ENCODE assay signal across 9 mouse cellular contexts in genomic region chr5:102110031-102110430, GRCm38 (mm10). TPM values are rescaled to one million over a fixed set of nuclear protein-coding genes. Genes with fewer than 3 reads are reported as not detected.
DNase-seq lines count a peak whose midpoint lies in the region; ATAC-seq lines count a peak whose summit lies in the region.
"Had no signal": no experiment of that assay in that cellular context is flagged by ENCODE, and none has a peak within 500 bp of the region (broad histone marks: within the 10 kb centered on the region; RNA-seq: fewer than 3 reads in every experiment).

No protein-coding gene starts in this region.

- H3K36me3 ChIP-seq in embryonic facial prominence, embryonic 15.5 days: no peaks in the 10 kb centered on the region
- no peaks in the 10 kb centered on the region for H3K36me3 ChIP-seq in midbrain, embryonic 13.5 days

- ATAC-seq in embryonic facial prominence, embryonic 15.5 days (ENCODE audit: insufficient number of reproducible peaks, low FRiP score, low TSS enrichment, low read depth): peak; percentile 39; the same call in 1 of the 2 replicates
- peak; percentile 77 for ATAC-seq in midbrain, embryonic 13.5 days

- DNase-seq in adrenal gland, postnatal 36 days: peak; percentile 11 to 53
- DNase-seq in layer of hippocampus, adult 18-20 months (ENCODE audit: low spot score in 2 of 2): peak; percentile 76 to 85
- no peak for DNase-seq in spleen, adult 18-20 months
- DNase-seq in thymus, postnatal 4 days: no peak
- no peak for DNase-seq in lung, adult 18-20 months

- 76% methylated on average over 7 of the region's 7 CpGs for WGBS in embryonic facial prominence, embryonic 15.5 days
- 46% methylated on average over 7 of the region's 7 CpGs for WGBS in midbrain, embryonic 13.5 days

- no peaks in the 10 kb centered on the region for H3K4me1 ChIP-seq in embryonic facial prominence, embryonic 15.5 days
- peaks cover 38% of the 10 kb centered on the region for H3K4me1 ChIP-seq in midbrain, embryonic 13.5 days (replicated peaks)
- H3K4me1 ChIP-seq: megakaryocyte, embryonic 14.5 days had no signal

- no peaks in the 10 kb centered on the region for H3K9me3 ChIP-seq in embryonic facial prominence, embryonic 15.5 days (replicated peaks)
- H3K9me3 ChIP-seq in midbrain, embryonic 13.5 days: no peaks in the 10 kb centered on the region

- no peak overlapping the region for H3K4me3 ChIP-seq in embryonic facial prominence, embryonic 15.5 days (replicated peaks)
- no peak overlapping the region for H3K4me3 ChIP-seq in midbrain, embryonic 13.5 days (replicated peaks)
- H3K4me3 ChIP-seq: megakaryocyte, embryonic 14.5 days had no signal

- H3K9ac ChIP-seq in embryonic facial prominence, embryonic 15.5 days: no peak overlapping the region
- no peak overlapping the region for H3K9ac ChIP-seq in midbrain, embryonic 13.5 days (replicated peaks)

- no peaks in the 10 kb centered on the region for H3K27me3 ChIP-seq in embryonic facial prominence, embryonic 15.5 days
- H3K27me3 ChIP-seq in midbrain, embryonic 13.5 days: no peaks in the 10 kb centered on the region

- no peak overlapping the region for H3K27ac ChIP-seq in embryonic facial prominence, embryonic 15.5 days (replicated peaks)
- peak overlapping the region; percentile 74 for H3K27ac ChIP-seq in midbrain, embryonic 13.5 days

- no peak overlapping the region for H3K4me2 ChIP-seq in embryonic facial prominence, embryonic 15.5 days (replicated peaks)
- no peak overlapping the region for H3K4me2 ChIP-seq in midbrain, embryonic 13.5 days (replicated peaks)
- H3K4me2 ChIP-seq: heart, embryonic 11.5 days had no signal

RNA-seq across cellular contexts. Expression of gene Wdfy3, which starts 40.3 kb away (rescaled TPM):
- total RNA-seq in adrenal gland, postnatal 36 days (2021): 10 to 100 TPM; 41.5 to 51.1 TPM
- 16.4 and 16.9 TPM in 2 replicates for polyA plus RNA-seq in embryonic facial prominence, embryonic 15.5 days (2015; fragmentation: Nextera tagmentation; extraction: Ambion mirVana)
- total RNA-seq in layer of hippocampus, adult 18-20 months (2021): 100 to 1,000 TPM; 118 to 120 TPM
- polyA plus RNA-seq in midbrain, embryonic 13.5 days (2015; fragmentation: Nextera tagmentation; extraction: Ambion mirVana): 30.0 and 33.6 TPM in 2 replicates

Comparison
In these comparisons a context has a peak if more than half of its experiments do, and no peak if none do; other contexts are left out.
1. DNase-seq: peak in adrenal gland, postnatal 36 days (2 of 2) and layer of hippocampus, adult 18-20 months (2 of 2); none in spleen, adult 18-20 months (0 of 2), thymus, postnatal 4 days (single experiment) and lung, adult 18-20 months (0 of 2).